Mouse (Mus musculus) midbrain, postnatal 0 days (tissue): ENCODE data around the gene Vav1. TPM values are rescaled to one million over a fixed set of nuclear protein-coding genes. Genes with fewer than 3 reads are reported as not detected.

Source experiments
- ATAC-seq: fragments of 200-750 bp; cut with Nextera tagmentation; 2 replicates; pipeline ENCODE4 v1.8.0; 2017; ENCODE audit warnings: moderate number of reproducible peaks, mild to moderate bottlenecking, moderate TSS enrichment, moderate library complexity; ENCODE audit not compliant: low FRiP score
- DNase-seq: peaks from one replicate; pipeline ENCODE4 v3.0.0-alpha.2; 2015; ENCODE audit warnings: low spot score
- H3K27ac ChIP-seq: fragments of 300-500 bp; sonication (generic); 2 replicates; pipeline ENCODE4 v1.5.1; 2014; ENCODE audit warnings: low read depth, mild to moderate bottlenecking, low read length, mixed read lengths
- H3K27me3 ChIP-seq: fragments of 300-500 bp; sonication (generic); 2 replicates; pipeline ENCODE4 v1.6.1; 2014; ENCODE audit warnings: low read length, control low read depth, mixed read lengths; ENCODE audit not compliant: insufficient read depth
- H3K36me3 ChIP-seq: fragments of 300-500 bp; sonication (generic); 2 replicates; pipeline ENCODE4 v1.6.1; 2014; ENCODE audit warnings: low read length, control low read depth, mixed read lengths; ENCODE audit not compliant: insufficient read depth
- H3K4me1 ChIP-seq: fragments of 300-500 bp; sonication (generic); 2 replicates; pipeline ENCODE4 v1.6.1; 2014; ENCODE audit warnings: mild to moderate bottlenecking, control low read depth, antibody characterized with exemption, low read length, mixed read lengths; ENCODE audit not compliant: insufficient read depth
- H3K4me2 ChIP-seq: fragments of 300-500 bp; sonication (generic); 2 replicates; pipeline ENCODE4 v1.6.1; 2014; ENCODE audit warnings: low read depth, mild to moderate bottlenecking, low read length, mixed read lengths; ENCODE audit not compliant: poor library complexity, severe bottlenecking
- H3K4me3 ChIP-seq: fragments of 300-500 bp; sonication (generic); 2 replicates; pipeline ENCODE4 v1.5.1; 2014; ENCODE audit warnings: low read depth, mild to moderate bottlenecking, low read length, moderate library complexity
- H3K9ac ChIP-seq: fragments of 300-500 bp; sonication (generic); replicated peaks from 2 replicates; pipeline ENCODE4 v1.6.1; 2014; ENCODE audit warnings: mild to moderate bottlenecking, low read length, moderate library complexity, mixed read lengths; ENCODE audit not compliant: poor library complexity, severe bottlenecking
- H3K9me3 ChIP-seq: fragments of 300-500 bp; sonication (generic); 2 replicates; pipeline ENCODE4 v1.6.1; 2016; ENCODE audit warnings: low read length, control low read depth
- CTCF ChIP-seq: IDR thresholded peaks from 2 replicates; pipeline ENCODE4 v1.5.1; 2016; ENCODE audit warnings: antibody characterized with exemption, mild to moderate bottlenecking
- WGBS: fragments of 180-500 bp; shearing (Covaris S2); extraction: QIAGEN DNeasy Blood & Tissue Kit; methylation state at CpG from one replicate; pipeline ENCODE4 v1.1.7; 2014; 5-methylcytosine and 5-hydroxymethylcytosine counted together
- polyA plus RNA-seq: library from polyadenylated mRNA; unstranded; fragments of >200 nt; fragmentation: Nextera tagmentation; extraction: Ambion mirVana; gene quantifications from 2 replicates; pipeline ENCODE4 v1.2.1, GENCODE M21; 2015
- total RNA-seq: library from RNA; depleted of rRNA; stranded (reverse); fragments of >200 nt; gene quantifications from 2 replicates; pipeline ENCODE4 v1.2.3, GENCODE M21; 2014

Gene Vav1
- total and polyA plus RNA-seq, 2 experiments from 2014 or later: 1.7 to 2.7 TPM

DNA sequence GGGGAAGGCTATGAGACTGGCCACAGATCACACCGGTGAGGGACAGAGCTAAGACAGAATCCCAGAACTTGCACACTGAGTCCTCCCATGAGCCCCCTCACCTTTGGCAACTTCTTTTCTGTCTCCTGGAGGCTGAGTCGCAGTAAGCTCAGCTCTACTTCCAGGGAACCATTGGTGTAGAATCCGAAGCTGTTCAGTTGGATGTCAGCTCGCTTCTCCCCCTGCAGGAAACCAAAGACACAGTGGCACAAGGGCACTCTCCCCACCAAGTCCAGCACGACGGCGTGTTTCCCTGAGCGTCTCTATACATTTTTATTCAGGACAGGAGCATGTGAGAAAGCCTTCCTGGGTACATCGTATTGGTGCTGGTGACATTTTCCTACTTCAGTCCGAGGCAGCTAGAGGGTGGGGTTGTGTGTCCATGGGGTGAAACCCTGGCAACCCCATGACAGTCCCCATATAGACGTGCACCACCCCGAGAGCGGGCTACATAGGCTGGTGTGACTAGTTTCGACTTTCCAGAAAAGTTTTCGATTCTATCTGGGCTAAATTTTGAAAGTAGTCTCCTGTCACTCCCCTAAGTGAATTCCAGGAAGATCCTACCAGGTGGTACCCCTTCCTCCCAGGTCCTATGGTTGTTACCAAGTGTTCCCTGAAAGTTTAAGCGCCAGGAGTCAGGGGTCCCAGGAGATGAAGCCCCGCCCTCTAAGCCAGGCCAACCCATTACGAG, 32.1 kb upstream of the Vav1 start:
- no peak for ATAC-seq

DNA sequence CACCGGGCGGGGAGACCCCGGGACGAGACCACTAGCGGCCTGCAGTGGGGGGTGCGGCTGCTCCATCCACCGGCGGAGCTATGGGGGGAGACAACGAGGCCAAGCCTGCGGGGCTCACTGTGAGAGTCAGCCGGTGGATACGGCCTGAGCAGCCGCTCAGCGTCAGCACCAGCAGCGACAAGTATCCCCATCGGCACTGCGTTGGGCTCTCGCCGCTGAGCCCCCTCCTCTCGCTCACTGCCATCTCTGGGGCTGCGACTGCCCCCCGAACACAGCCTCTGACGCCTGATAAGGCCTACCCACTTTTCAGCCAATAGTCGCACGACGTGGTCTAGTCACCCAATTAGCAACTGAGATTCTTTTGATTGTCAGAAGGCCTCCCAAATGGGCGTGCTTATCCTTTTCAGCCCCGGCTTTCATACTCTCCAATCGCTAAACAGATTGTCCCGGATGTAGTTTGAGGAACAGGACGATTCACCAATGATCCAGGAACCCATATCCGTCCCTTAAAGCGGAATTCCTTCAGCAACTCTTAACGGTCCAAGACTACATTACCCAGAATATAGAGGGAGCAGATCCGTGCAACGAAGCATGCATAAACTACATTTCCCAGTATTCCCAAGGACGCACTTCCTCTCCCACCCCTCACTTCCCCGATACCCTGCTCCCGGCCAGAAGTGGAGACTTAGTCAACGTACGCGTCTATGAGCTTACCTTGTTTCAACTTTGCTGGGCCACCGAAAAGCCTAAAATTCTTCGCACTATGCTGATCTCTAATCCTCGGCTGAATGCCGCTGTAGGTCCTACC, 31.3 kb upstream of the Vav1 start:
- peak; percentile 35; the same call in 1 of the 2 replicates for TF ChIP-seq CTCF
- H3K4me2 ChIP-seq: peak overlapping the region; percentile 98
- under 1% methylated on average over 46 of the region's 46 CpGs for WGBS

More for the DNA sequence above, 32.1 kb upstream of the Vav1 start:
- peak; percentile 47 for TF ChIP-seq CTCF
- H3K4me2 ChIP-seq: peak overlapping the region; percentile 64
- DNase-seq: peak; percentile 9
- no peaks in the 10 kb centered on the region for H3K9me3 ChIP-seq
- H3K9ac ChIP-seq: peak overlapping the region; percentile 73
- peaks cover 14% of the 10 kb centered on the region; the same call in 1 of the 2 replicates for H3K4me1 ChIP-seq
- H3K27me3 ChIP-seq: peaks cover 8% of the 10 kb centered on the region; the same call in 1 of the 2 replicates
- WGBS: 4% methylated on average over 18 of the region's 18 CpGs
- H3K27ac ChIP-seq: peak overlapping the region; percentile 93
- H3K36me3 ChIP-seq: peaks cover 7% of the 10 kb centered on the region; the same call in 1 of the 2 replicates
- peak overlapping the region; percentile 57 for H3K4me3 ChIP-seq

DNA sequence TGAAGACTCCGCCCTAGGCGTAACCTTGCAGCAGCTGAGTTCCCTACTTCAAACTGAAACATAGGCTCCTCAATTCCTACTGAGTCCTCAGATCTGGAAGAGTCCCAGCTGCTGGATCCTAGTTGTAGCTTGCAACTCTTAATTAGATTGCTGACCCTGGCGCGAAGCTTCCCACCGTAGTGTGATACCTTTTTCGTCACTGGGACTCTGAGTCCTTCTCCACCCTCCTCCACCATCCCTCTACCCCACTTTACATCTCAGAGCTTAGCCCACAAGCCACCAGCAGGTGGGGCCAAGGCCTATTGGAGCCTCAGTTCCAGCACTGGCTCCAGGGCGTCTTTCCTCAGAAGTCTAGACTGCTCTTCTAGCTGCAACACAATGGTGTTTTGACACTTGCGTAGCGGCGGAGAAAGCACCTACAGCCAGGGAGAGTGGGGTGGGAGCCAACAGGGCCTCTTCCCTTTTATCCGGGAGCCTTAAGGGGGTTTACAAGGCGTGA, 30.6 kb upstream of the Vav1 start, which contains the start of gene Gpr108:
TSS of gene Gpr108 (minus strand) at position 246 of the 499 bp plus-strand sequence.
- H3K9ac ChIP-seq: peak within 1 kb of the TSS; percentile 73
- DNase-seq: peak; percentile 94

More for the DNA sequence above, 31.3 kb upstream of the Vav1 start:
- Histone ChIP-seq H3K27me3 (peaks cover 8% of the 10 kb centered on the region; the same call in 1 of the 2 replicates), H3K9ac (peak overlapping the region; percentile 73), H3K27ac (peak overlapping the region; percentile 93), H3K4me1 (peaks cover 14% of the 10 kb centered on the region; the same call in 1 of the 2 replicates), H3K36me3 (peaks cover 2% of the 10 kb centered on the region; the same call in 1 of the 2 replicates), H3K9me3 (no peaks in the 10 kb centered on the region), H3K4me3 (peak overlapping the region; percentile 57)
- DNase-seq (peak; percentile 100), ATAC-seq (peak; percentile 95)

DNA sequence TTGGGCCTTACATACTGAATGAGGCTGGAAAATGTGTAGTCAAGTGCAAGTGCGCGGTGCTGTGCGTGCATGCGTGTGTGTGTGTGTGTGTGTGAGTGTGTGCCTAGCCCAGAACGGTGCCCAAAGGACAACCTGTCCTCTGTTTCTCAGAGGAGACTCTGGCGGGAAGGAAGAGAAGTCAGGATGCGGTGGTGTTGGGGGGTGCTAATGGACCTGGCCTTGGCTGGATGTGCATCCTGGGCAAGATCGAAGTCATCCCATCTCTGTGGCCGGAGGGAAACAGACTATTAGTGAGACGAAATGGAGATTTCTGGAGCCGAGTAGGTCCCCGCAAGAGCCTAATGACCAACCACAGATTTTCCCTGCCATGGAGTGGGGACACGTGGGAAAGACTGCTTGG, 30.1 kb upstream of the Vav1 start:
- Histone ChIP-seq H3K27me3 (peaks cover 8% of the 10 kb centered on the region; the same call in 1 of the 2 replicates), H3K27ac (peak overlapping the region; percentile 63), H3K4me1 (peaks cover 14% of the 10 kb centered on the region; the same call in 1 of the 2 replicates), H3K9ac (0 out of 2 replicates have a peak overlapping the region, but pooled peaks have one; percentile 33), H3K4me2 (peak overlapping the region; percentile 98), H3K9me3 (no peaks in the 10 kb centered on the region), H3K36me3 (no peaks in the 10 kb centered on the region), H3K4me3 (peak overlapping the region; percentile 47)
- TF ChIP-seq CTCF: no peak
- DNase-seq: no peak
- WGBS: 7% methylated on average over 13 of the region's 13 CpGs
- ATAC-seq: no peak

More for the DNA sequence above, 30.6 kb upstream of the Vav1 start, which contains the start of gene Gpr108:
- TF ChIP-seq CTCF: peak; percentile 88
- Histone ChIP-seq H3K36me3 (no peaks in the 10 kb centered on the region), H3K27me3 (peaks cover 8% of the 10 kb centered on the region; the same call in 1 of the 2 replicates), H3K27ac (peak within 1 kb of the TSS; percentile 93), H3K4me2 (peak within 1 kb of the TSS; percentile 98), H3K4me1 (peaks cover 14% of the 10 kb centered on the region; the same call in 1 of the 2 replicates), H3K9me3 (no peaks in the 10 kb centered on the region), H3K4me3 (peak within 1 kb of the TSS; percentile 57)
- peak; percentile 75 for ATAC-seq
- WGBS: under 1% methylated on average over 12 of the region's 12 CpGs
